Mouse (Mus musculus): ENCODE results near the gene Tmem256. TPM values are rescaled to one million over a fixed set of nuclear protein-coding genes. Genes with fewer than 3 reads are reported as not detected.

Tmem256 gene
- 100 to 1,000 TPM; 144 to 166 TPM for total RNA-seq (2021)
- long read RNA-seq, experiment 1, transcript Tmem256-203 (4 exons, 421 nt): minor isoform, 39 of 125 reads
- long read RNA-seq, experiment 1, transcript Tmem256-201 (4 exons, 492 nt): major isoform, 81 of 125 reads
- long read RNA-seq, experiment 1, partial matches to known transcripts: 0 of 125 reads
- long read RNA-seq, experiment 1, other reads (novel, unspliced or antisense): 2 of 125 reads
- long read RNA-seq, experiment 2, transcript Tmem256-201 (4 exons, 492 nt): major isoform, 41 of 54 reads
- long read RNA-seq, experiment 2, transcript Tmem256-203 (4 exons, 421 nt): minor isoform, 12 of 54 reads
- long read RNA-seq, experiment 2, partial matches to known transcripts: 0 of 54 reads
- long read RNA-seq, experiment 2, other reads (novel, unspliced or antisense): 1 of 54 reads

GRCm38 (mm10) chr11:69837952-69838713 is at the start of gene Tmem256:
Gene Tmem256, plus strand, starts transcription at chr11:69838514.
- DNase-seq: peak; percentile 93 to 95

- peak; percentile 48 to 65 for DNase-seq
Observed at GRCm38 (mm10) chr11:69789431-69789830, 48.9 kb upstream of the Tmem256 start.

- no peak for DNase-seq
Observed at GRCm38 (mm10) chr11:69791420-69791819, 46.9 kb upstream of the Tmem256 start.

- DNase-seq: no peak
Observed at GRCm38 (mm10) chr11:69793429-69793828, 44.9 kb upstream of the Tmem256 start.

GRCm38 (mm10) chr11:69795168-69795982 is 42.9 kb upstream of the Tmem256 start, which contains the start of gene Chrnb1:
Gene Chrnb1, minus strand, starts transcription at chr11:69795943.
- peak; percentile 97 for DNase-seq

GRCm38 (mm10) chr11:69795983-69796435 is 42.3 kb upstream of the Tmem256 start:
- DNase-seq: no peak

GRCm38 (mm10) chr11:69797924-69798323 is 40.4 kb upstream of the Tmem256 start:
- DNase-seq: no peak

- peak in 1 of 2 experiments; percentile 50 for DNase-seq
Observed at GRCm38 (mm10) chr11:69799394-69800137, 38.7 kb upstream of the Tmem256 start.

- DNase-seq: peak; percentile 35 to 65
Observed at GRCm38 (mm10) chr11:69800138-69800391, 38.2 kb upstream of the Tmem256 start.

- peak; percentile 53 to 80 for DNase-seq
Observed at GRCm38 (mm10) chr11:69800392-69801197, 37.7 kb upstream of the Tmem256 start.

- DNase-seq: peak; percentile 20 to 40
Observed at GRCm38 (mm10) chr11:69801379-69801977, 36.8 kb upstream of the Tmem256 start, which contains the start of gene Fgf11. Gene Fgf11, minus strand, starts transcription at chr11:69801857.

GRCm38 (mm10) chr11:69802648-69803105 is 35.6 kb upstream of the Tmem256 start:
- peak; percentile 95 to 98 for DNase-seq

GRCm38 (mm10) chr11:69803328-69803727 is 35.0 kb upstream of the Tmem256 start:
- no peak for DNase-seq

- peak; percentile 90 to 92 for DNase-seq
Observed at GRCm38 (mm10) chr11:69803786-69804651, 34.3 kb upstream of the Tmem256 start.

- DNase-seq: peak; percentile 20 to 57
Observed at GRCm38 (mm10) chr11:69804652-69804940, 33.7 kb upstream of the Tmem256 start.

- DNase-seq: no peak
Observed at GRCm38 (mm10) chr11:69804972-69805909, 33.1 kb upstream of the Tmem256 start, which contains the start of gene Tmem102. Gene Tmem102, minus strand, starts transcription at chr11:69805624.

GRCm38 (mm10) chr11:69806378-69806777 is 31.9 kb upstream of the Tmem256 start:
- DNase-seq: no peak

GRCm38 (mm10) chr11:69807641-69808040 is 30.7 kb upstream of the Tmem256 start:
- DNase-seq: no peak

All from adrenal gland, postnatal 36 days (tissue).